Mouse (Mus musculus) skeletal muscle tissue, adult 2 months (tissue): Measurements from ENCODE around the gene Ccnc.
"Not testable (repeated sequence)": the region's sequence is repeated elsewhere in the genome, so short reads cannot be mapped to it uniquely, and the experiment has no call there.

Experiments used
- DNase-seq: peaks from one replicate; pipeline ENCODE4 v3.0.0-alpha.2; 2012; ENCODE audit warnings: low read depth, low spot score

Ccnc gene

GRCm38 (mm10) chr4:21726912-21727614 lies 438 bp upstream of the Ccnc start:
- peak; percentile 18 for DNase-seq

DNA sequence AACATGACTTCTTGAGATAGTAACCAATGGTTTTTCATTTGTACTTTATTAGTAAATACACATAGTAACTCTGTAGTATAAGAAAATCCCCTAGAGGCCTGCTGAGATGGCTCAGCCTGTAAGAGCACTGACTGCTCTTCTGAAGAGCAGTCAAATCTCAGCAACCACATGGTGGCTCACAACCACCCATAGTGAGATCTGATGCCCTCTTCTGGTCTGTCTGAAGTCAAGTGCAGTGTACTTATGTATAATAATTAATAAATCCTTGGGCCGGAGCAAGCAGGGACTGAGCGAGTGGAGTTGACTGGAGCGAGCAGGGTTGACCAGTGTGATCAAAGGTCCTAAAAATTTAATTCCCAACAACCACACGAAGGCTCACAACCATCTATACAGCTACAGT lies 11.7 kb downstream of the Ccnc start:
- no peak for DNase-seq

- DNase-seq: not testable (repeated sequence)
These were observed 16.6 kb downstream of the Ccnc start for GRCm38 (mm10) chr4:21744142-21744541.

GRCm38 (mm10) chr4:21745723-21746122 lies 18.2 kb downstream of the Ccnc start:
- DNase-seq: no peak

- DNase-seq: no peak
These were observed 27.8 kb downstream of the Ccnc start for GRCm38 (mm10) chr4:21755123-21755789.

- DNase-seq: no peak
These were observed 31.4 kb downstream of the Ccnc start for GRCm38 (mm10) chr4:21758860-21759259.

DNA sequence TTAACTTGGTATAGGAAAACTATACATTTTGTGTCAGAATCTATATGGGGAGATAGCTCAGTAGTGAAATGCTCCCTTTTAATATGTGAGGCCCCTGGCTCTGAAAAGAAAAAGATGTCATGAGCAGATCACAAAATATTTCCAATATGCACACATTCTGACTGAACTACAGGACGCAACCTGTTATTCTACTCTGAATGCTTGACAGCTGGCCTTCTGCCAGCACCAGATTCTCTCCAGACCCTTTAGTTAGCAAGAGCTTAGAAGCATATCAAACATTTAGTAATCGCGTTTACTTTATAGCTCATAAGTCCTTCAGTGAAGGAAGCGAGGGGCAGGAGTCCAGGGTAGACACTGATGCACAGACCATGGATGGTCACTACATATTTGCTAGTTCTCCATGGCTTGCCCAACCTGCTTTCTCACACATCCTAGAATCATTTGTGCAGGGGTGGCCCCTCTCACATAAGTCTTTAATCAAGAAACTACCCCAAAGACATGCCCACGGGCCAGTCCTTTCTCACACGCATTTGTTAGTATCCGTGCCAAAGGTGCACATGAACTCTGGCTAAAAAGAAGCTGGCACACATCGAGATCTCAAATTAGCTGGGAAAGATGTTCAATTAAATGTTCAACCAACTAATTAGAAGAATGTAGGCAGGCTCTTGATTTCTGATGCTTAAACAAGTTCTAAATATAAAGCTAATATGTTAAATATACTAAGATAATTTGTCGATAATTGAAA lies 34.1 kb downstream of the Ccnc start:
- no peak for DNase-seq

DNA sequence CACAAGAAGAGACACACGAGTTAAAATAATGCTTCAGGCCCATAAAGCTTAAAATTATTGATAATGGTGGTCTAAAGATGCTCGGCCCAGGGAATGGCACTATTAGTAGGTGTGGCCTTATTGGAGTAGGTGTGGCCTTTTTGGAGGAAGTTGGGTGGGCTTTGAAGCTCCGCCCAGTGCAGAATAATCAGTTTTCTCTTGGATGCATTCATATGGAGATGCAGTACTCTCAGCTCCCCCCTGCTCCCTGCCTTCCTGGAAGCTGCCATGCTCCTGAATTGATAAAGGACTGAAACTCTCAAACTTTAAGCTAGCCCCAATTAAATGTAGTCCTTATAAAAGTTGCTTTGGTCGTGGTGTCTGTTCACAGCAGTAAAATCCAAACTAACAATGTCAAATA lies 36.3 kb downstream of the Ccnc start:
- DNase-seq: no peak

- no peak for DNase-seq
These were observed 38.8 kb downstream of the Ccnc start for GRCm38 (mm10) chr4:21766171-21766862.

- peak; percentile 48 for DNase-seq
These were observed 39.4 kb downstream of the Ccnc start, which contains the start of the genes Usp45 and Tstd3 for GRCm38 (mm10) chr4:21766863-21767304. TSS of gene Usp45 (plus strand) at chr4:21767156. TSS of gene Tstd3 (minus strand) at chr4:21767212.

DNA sequence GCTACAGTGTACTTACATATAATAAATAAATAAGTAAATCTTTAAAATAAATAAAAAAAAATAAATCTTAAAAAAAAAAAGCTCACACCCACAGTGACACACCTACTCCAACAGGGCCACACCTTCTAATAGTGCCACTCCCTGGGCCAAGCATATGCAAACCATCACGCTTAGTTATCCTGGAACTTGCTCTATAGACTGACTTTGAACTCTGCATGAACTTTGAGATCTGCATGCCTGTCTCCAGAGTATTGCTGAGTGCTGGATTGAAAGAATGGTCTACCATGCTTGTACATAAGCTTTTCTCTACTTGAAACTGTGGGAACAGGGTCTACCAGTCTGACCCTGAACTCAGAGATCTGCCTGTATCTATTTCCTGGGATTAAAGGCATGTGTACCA lies 43.6 kb downstream of the Ccnc start:
- no peak for DNase-seq

GRCm38 (mm10) chr4:21772306-21772705 lies 44.8 kb downstream of the Ccnc start:
- DNase-seq: no peak

DNA sequence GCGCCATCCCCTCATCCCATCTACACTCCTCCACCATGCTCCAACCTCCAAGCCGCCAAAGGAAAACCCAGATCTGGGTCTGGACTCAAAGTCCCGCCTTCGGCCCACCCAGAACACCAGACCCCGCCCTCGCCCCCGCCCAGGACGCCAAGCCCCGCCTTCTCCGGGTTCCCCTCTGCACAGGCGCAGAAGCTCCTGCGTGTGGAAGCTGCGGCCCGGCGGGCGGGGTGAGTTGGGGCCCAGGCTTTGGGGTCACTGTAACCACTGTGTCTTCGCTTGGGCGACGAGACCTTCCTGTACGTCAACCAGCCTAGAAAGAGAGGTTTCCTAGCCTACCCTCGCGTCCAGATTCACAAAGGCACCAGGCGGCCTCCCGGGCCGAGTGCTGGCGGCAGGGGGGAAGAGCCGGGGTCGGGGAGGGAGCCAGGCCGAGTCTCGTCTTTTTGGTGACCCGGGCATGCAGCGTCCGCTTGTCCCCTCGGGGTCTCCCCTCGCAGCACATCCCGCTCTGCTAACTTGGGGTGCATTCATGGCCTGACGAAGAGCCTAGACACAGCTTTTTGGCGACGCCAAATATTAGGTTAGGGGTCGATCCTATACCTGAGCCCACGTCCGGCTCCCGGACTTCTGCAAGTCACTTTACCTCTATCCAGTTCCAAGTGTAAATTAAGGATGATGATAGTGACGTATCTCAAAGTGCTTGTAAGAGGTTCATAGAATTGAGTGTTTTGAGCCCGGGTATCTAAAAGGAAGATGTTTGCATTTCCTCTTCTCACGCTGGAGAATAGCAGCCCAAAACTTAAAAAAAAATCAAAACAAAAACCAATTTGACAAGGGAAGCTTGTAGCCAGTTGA lies 48.8 kb downstream of the Ccnc start:
- peak; percentile 74 for DNase-seq

GRCm38 (mm10) chr4:21776946-21777265 lies 49.4 kb downstream of the Ccnc start:
- DNase-seq: no peak

DNA sequence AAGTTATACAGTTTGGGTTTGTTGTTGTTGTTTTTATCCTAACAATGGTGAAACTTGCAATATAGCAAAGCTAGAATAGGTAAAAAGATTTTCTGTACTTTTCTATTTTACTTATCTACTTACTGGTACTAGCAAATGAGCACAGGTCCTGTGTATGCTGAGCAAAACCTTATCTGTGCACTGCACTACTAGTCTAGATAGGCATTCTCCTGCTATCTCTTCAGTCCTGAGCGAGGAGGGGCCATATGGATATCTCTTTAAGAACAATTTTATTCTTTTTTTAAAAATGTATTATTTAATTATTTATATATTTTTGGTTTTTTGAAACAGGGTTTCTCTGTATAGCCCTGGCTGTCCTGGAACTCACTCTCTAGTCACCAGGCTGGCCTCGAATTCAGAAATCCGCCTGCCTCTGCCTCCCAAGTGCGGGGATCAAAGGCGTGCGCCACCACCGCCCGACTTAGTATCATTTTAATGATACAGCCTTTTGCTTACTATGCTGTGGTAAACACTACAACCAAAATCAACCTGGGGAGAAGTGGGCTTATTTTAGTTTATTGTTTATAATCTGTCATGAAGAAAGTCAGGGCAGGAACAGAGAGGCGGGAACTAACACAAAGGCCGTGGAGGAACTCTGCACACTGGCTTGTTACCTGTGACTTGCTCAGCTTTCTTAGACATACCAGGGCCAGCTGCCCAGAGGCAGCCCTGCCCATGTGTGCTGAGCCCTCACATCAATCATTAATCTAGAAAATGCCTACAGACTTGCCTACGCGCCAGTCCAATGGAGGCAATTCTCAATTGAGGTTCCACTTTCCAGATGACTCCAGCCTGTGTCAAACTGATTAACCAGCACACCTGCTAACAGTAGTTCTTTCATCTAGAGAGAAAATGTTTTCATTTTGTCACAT lies 53.6 kb downstream of the Ccnc start:
- no peak for DNase-seq

DNA sequence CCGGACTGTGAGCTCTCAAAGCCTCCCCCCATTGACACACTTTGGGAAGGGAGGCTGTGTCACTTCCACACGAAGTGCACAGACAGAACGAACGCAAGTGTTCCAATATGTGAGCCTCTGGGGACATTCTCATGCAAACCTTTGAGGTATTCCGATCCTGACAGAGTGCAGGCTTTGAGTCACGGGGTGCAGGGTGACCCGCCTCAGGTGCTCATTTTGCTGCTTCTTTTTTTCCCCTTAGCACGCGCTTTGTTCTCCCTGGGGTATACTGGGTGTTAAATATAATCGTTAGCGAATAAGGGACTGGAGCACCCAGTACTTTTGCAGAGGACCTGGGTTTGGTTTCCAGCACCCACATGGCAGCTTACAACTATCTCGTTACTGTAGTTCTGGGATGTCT lies 58.8 kb downstream of the Ccnc start:
- no peak for DNase-seq

GRCm38 (mm10) chr4:21788903-21789302 lies 61.4 kb downstream of the Ccnc start:
- no peak for DNase-seq

GRCm38 (mm10) chr4:21789836-21790235 lies 62.3 kb downstream of the Ccnc start:
- DNase-seq: no peak

DNA sequence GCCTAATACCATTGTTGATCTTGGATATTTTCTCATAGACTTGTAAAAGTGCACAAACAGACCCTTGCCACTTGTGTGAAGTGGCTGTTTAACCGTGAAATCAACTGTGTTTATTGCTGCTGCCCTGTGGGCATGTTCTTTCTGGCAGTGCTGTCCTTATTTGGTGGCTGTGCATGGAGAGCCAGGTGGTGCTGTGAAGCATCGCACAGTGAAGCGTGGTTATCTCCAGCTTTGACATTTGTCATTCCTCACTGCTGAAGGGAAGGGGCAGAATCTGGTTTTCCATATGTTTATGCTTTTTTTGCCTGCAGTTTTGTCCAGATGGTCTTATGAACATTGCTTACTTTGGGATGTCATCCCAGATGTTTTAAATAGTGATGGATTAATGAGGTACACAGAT lies 66.1 kb downstream of the Ccnc start:
- DNase-seq: no peak

DNA sequence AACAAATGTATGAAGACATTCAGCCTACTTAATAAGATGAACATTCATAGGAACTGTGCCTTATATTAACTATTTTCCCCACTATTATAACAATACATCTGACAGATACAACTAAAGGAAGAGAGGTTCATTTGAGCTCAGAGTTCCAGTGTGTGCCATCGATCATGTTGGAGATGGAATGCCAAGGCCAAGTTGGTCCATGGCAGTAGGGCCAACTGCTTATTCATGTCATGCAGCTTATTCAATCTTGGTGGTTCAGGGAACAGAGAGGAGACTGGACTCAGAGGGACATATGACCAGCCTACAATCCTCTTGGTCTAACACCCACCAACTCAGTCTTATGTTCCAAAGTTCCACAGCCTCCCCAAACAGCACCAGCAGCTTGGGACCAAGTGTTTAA lies 73.5 kb downstream of the Ccnc start:
- no peak for DNase-seq
